Mouse (Mus musculus) brown adipose tissue, adult 24 weeks (tissue): ENCODE results near the gene Ccl26. TPM values are rescaled to one million over a fixed set of nuclear protein-coding genes. Genes with fewer than 3 reads are reported as not detected.
"Not testable (repeated sequence)": the region's sequence is repeated elsewhere in the genome, so short reads cannot be mapped to it uniquely, and the experiment has no call there.

ENCODE experiments used
- H3K27ac ChIP-seq: fragments of 200-500 bp; replicated peaks from 2 replicates; pipeline ENCODE4 v1.5.1; 2012; ENCODE audit warnings: low read depth, mild to moderate bottlenecking, low read length
- H3K4me1 ChIP-seq: fragments of 200-500 bp; 2 replicates; pipeline ENCODE4 v1.6.1; 2012; ENCODE audit warnings: low read length, mixed read lengths; ENCODE audit not compliant: control insufficient read depth, insufficient read depth, insufficient read length
- H3K4me3 ChIP-seq: fragments of 200-500 bp; 2 replicates; pipeline ENCODE4 v1.5.1; 2012; ENCODE audit warnings: low read depth, mild to moderate bottlenecking, low read length, moderate library complexity; ENCODE audit not compliant: insufficient read depth
- polyA plus RNA-seq: library from polyadenylated mRNA; stranded (reverse); fragments of >200 nt; gene quantifications from 2 replicates; pipeline ENCODE4 v1.2.4, GENCODE M21; 2012; ENCODE audit not compliant: missing spikeins, insufficient read depth, insufficient read length

Ccl26 gene
- not detected in 2 replicates for polyA plus RNA-seq

DNA sequence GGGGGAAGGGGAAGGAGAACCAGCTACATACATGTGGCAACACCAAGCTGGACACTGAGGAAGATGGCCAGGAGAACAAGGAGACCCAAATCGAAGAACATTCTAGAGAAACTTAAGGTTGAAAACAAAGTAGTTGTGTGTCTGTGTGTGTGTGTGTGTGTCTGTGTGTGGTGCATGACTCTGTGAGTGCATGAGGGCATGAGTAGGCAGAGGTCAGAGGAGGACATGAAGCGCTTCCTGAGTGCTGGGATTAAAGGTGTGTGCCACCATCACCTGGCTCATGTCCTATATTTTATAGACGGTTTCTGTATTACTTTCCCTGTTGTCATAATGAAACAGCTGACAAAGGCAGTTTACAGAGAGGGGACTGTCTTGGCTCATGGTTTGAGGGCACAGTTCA, at the start of gene Ccl26:
Gene Ccl26 (minus strand): TSS at position 101 of the 400 bp plus-strand sequence.
- H3K27ac ChIP-seq, result no peak within 1 kb of the TSS
- H3K4me1 ChIP-seq, result no peaks in the 10 kb centered on the region
- H3K4me3 ChIP-seq, result no peak within 1 kb of the TSS

DNA sequence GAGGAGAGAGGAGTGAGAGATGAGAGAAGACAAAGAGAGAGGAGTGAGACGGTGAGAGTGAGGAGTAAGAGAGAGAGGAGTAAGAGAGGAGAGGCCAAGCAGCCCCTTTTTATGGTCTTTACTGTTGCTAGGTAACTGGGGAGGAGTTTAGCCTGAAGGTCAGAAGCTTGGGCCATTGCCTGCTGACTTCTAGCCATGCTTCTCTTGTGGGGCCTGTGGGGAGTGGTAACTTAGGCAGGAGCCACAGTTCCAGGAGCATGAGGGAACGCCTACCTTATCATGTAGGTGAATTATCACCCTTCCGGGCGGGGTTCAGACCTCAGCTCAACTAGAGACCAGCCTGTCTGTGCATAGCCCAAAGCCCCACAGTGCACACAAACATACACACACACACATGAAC, 46.4 kb upstream of the Ccl26 start:
- Histone ChIP-seq H3K4me1 (no peaks in the 10 kb centered on the region), H3K4me3 (no peak overlapping the region)

DNA sequence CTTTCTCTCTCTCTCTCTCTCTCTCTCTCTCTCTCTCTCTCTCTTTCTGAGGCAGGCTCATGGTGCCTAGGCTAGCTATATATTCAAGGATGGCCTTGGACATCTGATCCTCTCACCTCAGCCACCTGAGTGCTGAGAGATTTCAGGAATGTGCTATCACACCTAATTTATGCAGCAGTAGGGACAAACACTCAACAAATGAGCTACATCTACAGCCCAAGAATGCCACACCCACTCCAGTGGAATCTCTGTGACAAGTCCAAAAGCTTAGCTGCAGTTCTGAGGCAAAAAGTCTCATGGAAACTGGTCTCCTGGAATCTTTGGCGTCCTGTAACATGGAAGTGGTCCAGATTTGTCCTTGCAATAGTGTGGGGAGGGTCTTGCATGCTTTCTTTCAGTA, 44.2 kb upstream of the Ccl26 start:
- Histone ChIP-seq H3K27ac (no peak overlapping the region), H3K4me3 (no peak overlapping the region), H3K4me1 (no peaks in the 10 kb centered on the region)

More for the DNA sequence above, 46.4 kb upstream of the Ccl26 start:
- H3K27ac ChIP-seq, result no peak overlapping the region

DNA sequence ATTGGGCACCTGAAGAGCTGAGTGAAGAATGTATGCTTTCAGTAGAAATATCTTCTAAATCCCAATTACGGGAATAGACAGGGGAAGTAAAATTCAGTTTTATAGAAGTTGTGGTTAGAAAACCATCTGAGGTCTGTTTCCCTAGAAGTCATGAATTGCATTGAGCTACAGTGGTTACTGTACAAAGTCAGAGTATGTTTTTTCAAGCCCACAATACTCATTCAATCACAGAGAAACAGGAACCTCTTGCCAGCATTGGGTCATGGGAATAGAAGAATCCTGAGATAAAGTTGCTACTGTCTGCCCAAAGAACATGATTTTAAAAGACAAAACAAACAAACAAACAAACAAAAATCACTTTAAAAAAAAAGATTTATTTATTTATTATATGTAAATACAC, 43.3 kb upstream of the Ccl26 start:
- not testable (repeated sequence) for H3K4me1 ChIP-seq, H3K4me3 ChIP-seq, H3K27ac ChIP-seq

DNA sequence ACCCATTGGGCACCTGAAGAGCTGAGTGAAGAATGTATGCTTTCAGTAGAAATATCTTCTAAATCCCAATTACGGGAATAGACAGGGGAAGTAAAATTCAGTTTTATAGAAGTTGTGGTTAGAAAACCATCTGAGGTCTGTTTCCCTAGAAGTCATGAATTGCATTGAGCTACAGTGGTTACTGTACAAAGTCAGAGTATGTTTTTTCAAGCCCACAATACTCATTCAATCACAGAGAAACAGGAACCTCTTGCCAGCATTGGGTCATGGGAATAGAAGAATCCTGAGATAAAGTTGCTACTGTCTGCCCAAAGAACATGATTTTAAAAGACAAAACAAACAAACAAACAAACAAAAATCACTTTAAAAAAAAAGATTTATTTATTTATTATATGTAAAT, 41.3 kb upstream of the Ccl26 start:
- H3K4me3 ChIP-seq, H3K4me1 ChIP-seq, H3K27ac ChIP-seq: not testable (repeated sequence)

DNA sequence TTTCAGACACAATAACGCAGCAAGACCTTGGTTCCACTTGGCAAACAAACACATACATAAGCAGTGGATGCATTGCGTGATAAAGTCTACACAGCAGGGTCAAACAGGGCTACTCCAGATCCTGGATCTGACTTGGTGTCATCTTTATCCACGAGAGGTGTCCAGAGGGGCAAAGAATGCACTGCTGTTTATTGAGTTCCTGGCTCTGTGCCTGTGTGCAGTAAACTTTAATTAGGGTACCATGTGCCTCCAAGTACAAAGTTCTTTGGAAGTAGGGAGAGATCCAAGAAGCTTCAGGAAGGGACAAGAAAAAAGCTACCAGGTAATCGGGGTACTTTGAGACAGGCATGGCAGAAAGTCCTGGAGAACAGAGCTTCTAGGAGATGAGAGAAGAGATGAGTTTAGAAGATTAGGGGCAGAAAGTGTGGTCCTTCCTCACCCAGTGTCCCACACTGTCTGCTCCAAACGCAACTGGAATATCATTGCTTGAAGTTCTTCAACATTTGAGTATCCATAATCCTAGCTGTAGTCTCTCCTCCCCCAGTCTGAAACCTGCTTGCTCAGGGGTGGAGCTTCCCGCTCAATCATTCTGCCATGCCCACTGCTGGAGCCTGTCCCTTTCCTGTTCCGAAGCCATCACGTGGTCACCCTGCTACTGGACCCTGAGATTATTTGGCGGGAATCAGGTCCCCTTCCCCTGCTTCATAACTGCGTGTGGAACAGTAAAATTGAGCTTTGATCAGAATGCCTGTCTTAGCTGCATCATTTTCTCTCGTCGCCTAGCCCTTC, 26.8 kb upstream of the Ccl26 start:
- H3K27ac ChIP-seq, result no peak overlapping the region
- H3K4me3 ChIP-seq, result no peak overlapping the region
- H3K4me1 ChIP-seq, result no peaks in the 10 kb centered on the region

DNA sequence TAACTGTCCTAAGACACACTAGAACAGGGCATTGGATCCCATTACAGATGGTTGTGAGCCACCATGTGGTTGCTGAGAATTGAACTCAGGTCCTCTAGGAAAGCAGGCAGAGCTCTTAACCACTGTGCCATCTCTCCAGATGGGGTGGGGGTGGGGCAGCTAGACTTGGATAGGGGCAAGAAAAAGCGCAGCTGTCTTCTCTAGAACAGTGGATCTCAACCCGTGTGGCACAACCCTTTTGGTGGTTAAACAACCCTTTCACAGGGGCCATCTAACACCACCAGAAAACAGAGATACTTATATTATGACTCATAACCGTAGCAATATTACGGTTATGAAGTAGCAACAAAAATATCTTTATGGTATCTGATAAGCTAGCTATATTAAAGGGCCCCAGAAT, 24.4 kb upstream of the Ccl26 start:
- Histone ChIP-seq H3K4me3 (no peak overlapping the region), H3K27ac (no peak overlapping the region), H3K4me1 (no peaks in the 10 kb centered on the region)

DNA sequence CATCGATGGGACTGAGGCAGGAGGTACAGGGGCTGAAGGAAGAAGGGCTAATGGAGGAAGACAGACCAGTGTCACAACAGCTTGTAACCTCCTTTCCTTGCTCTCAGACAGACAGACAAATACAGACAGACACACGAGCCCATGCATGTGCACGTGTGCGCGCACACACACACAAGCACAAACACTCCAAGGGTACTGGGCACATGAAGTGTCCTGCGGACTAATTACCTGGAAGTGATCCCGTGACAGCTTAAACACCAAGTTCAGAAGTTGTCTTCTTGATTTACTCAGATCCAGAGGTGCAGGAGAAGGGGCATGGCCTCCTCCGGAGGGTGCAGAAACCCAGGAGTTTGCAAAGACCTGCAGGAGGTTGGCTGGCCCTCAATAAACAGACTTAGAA, 22.3 kb upstream of the Ccl26 start:
- H3K27ac ChIP-seq, result no peak overlapping the region
- H3K4me3 ChIP-seq, result no peak overlapping the region
- no peaks in the 10 kb centered on the region for H3K4me1 ChIP-seq

DNA sequence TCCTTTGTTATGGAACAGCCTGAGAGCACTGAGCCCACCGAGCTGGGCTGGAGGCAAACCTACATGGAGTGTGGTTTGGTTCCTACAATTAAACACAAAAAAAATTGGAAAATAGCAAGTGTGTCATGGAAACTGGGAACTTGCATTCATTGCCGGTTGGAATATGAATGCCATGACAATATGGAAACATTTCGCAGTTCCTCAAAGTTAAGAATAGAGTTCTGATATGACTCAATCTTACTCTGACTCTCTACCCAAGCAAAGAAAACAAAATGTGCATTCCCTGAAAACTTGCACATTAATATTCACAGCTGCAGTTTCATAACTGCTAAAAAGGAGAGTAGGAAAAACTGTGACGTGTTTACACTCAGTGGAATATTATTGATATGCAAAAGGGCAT, 19.0 kb upstream of the Ccl26 start:
- H3K4me1 ChIP-seq, result no peaks in the 10 kb centered on the region
- no peak overlapping the region for H3K27ac ChIP-seq
- no peak overlapping the region for H3K4me3 ChIP-seq

DNA sequence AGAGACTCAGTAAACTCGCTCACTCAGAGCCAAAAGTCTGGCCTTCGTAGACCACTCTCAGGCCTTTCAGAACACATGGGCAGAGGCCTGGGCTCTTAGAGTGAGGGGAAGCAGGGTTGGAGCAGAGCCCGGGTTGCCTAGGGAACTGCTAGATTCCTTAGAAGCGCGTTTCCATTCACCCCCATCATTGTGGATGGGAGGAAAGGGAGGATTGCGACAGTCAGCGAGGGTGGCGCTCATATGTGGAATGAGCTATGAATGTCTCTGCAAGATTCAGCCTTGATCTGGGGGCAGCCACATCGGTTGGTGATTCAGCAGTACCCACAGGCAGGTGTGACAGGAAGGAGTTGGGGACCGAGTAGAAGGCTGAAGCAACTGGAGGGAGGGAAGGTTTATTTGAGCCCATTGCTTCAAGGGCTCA, 16.0 kb upstream of the Ccl26 start:
- H3K4me1 ChIP-seq, result no peaks in the 10 kb centered on the region
- no peak overlapping the region for H3K4me3 ChIP-seq
- H3K27ac ChIP-seq, result no peak overlapping the region

DNA sequence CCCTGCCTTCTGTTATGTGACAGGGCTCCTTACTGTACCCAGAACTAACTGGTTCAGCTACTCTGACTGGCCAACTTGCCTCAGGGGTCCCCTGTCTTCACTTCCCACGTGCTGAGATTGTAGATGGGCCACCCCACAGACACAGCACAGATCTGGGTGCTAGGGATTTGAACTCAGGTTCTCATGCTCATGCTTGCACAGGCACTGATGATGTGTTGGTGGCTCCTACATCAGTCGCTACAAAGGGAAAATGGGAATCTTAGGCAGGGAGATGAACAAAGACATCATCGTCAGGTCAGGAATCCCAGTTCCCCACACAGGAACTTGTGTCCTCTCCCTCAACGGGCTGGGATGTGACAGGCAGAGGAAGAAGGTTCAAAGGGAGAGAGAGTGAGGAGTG, 12.7 kb upstream of the Ccl26 start:
- no peak overlapping the region for H3K27ac ChIP-seq
- no peak overlapping the region for H3K4me3 ChIP-seq
- H3K4me1 ChIP-seq, result no peaks in the 10 kb centered on the region

DNA sequence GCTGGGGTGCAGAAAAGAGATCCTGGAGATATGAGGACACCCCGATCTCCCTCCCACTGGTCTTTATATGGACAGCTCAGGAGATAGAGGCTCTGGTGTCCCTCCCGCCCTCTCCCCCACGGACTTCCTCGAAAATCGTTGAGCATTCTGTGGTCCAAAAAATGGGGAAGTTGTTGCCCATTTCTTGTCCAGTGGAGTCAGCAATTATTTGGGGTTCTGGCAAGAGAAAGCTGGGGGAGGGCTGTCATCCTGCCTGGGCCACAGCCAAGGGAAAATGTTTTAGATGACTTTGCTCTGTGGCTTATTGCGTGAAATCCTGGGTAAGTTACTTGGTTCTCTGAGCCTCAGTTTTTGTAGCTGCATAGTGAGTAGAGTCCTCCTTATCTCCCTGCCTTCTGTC, 9.6 kb upstream of the Ccl26 start, which contains the start of gene Ccl24:
Gene Ccl24 (minus strand): TSS at position 44 of the 400 bp plus-strand sequence.
- Histone ChIP-seq H3K4me3 (peak within 1 kb of the TSS; percentile 24; the same call in 1 of the 2 replicates), H3K4me1 (no peaks in the 10 kb centered on the region), H3K27ac (no peak within 1 kb of the TSS)

DNA sequence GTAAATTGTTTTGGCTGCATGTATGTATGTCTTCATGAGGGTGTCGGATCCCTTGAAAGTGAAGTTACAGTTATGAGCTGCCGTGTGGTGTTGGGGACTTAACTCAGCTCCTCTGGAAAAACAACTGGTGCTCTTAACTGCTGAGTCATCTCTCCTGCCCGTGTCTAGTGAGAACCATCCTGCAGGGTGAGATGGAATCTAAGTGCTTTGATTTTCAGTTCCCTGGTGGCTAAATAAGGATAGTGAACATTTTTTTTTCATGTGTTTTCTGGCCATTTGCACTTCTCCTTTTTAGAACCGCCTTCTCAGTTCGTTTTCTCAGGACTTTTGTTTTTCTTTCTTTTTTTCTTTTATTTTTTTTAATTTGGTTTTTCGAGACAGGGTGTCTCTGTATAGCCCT, 5.3 kb upstream of the Ccl26 start:
- Histone ChIP-seq H3K4me1 (no peaks in the 10 kb centered on the region), H3K27ac (no peak overlapping the region), H3K4me3 (no peak overlapping the region)

DNA sequence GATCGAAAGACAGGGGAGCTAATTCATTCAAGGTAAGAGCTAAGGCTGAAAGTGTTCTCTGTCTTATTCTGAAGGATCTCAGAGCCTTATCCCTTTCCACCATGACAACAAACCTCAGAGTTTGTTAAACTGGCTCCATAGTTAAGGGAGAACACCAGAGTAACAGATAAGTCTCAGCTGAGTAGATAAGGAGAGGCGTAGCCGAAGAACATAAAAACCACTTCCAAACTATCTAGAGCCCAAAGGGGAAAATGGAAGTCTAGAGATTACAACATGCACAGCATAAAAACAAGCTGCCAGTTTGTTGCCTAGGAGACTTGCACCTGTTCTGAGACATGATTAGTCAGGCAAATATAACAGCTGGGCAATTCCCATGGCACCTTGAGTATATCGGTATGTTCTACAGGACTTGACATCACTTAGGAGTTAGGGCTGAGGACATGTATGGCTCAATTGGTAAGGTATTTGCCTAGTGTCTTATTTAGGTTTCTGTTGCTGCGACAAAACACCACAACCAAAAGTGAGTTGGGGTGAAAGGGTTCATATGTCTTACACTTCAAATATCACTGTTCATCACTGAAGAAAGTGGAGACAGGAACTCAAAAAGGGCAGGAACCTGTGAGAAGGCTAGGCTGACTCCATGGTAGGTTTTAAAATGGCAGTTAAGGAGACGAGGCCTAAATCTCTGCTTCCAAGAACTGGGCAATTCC, 4.3 kb upstream of the Ccl26 start:
- Histone ChIP-seq H3K4me3 (no peak overlapping the region), H3K4me1 (no peaks in the 10 kb centered on the region), H3K27ac (no peak overlapping the region)

DNA sequence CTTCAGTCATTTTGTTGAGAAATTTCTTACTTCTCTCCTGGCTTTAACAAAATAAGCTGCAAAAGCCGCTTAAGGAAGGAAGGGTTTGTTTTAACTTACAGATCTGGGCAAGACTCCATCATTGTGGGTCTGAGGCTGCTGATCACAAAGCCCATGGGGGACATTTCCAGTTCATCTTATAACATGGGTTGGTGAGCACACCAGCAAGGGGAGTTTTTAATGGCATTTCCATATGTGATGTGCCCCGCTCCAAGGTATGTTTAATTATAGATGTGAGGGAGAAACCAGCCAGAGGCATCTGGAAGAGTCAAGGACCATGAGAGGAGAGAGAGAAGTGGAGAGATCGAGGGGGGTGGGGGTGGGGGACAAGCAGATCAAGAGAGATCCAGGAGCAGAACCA, 5.7 kb downstream of the Ccl26 start:
- Histone ChIP-seq H3K4me1 (no peaks in the 10 kb centered on the region), H3K27ac (no peak overlapping the region), H3K4me3 (no peak overlapping the region)

DNA sequence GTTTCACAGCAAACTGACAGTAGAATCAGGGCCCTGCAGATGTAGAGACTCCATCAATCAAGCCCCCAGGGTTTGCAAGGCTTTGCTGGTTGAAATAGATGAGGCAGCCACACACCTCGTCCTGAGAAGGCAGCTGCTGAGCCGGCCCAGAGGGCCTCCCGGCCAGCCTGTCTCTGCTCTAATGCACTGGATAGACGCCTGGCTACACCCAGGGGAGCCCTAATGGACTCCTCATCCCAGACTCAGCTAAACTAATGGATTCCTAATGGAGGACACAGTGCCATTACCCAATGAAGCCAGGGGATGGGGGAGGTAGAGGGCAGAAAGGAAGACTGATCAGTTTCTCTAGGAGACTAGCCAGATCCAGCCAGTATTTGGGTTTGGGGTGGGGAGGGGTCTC, 6.3 kb downstream of the Ccl26 start:
- Histone ChIP-seq H3K4me1 (no peaks in the 10 kb centered on the region), H3K27ac (no peak overlapping the region), H3K4me3 (no peak overlapping the region)
